Mouse (Mus musculus): ENCODE results near the gene Epb41l3. TPM values are rescaled to one million over a fixed set of nuclear protein-coding genes. Genes with fewer than 3 reads are reported as not detected.
"Not testable (repeated sequence)": the region's sequence is repeated elsewhere in the genome, so short reads cannot be mapped to it uniquely, and the experiment has no call there.

Epb41l3 gene
- total RNA-seq, 2 experiments from 2014 or later: 55.1 to 58.5 TPM

DNA sequence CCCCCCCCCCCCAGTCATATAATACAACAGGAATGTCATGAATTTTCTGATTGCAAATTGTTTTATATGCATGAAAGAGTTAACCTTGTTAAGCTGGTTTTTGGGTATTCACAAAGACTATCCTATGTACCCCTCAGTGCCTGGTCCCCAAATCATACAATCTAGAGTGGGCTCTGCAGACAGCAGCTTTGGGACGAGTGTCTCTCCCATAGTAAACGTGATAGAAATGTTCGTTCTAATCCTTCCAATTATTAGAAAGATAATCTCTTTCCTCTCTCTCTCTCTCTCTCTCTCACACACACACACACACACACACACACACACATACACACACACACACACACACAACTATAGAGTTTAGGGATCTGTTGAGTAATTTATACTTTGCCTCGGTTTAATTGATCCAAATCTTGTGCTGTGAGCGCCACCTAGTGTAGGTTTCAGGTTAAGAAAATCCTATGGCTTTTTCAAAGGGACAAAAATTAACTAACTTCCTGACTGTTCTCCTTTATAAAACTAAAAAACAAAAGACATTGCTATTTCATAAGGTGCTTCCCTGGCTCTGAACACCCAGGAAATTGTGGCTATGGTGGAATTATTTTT, 30.4 kb downstream of the Epb41l3 start:
- DNase-seq: peak; percentile 63

GRCm38 (mm10) chr17:69109216-69109615, 33.7 kb downstream of the Epb41l3 start:
- no peak for DNase-seq

- DNase-seq: no peak
These were observed 36.7 kb downstream of the Epb41l3 start for GRCm38 (mm10) chr17:69112232-69112631.

GRCm38 (mm10) chr17:69119183-69119582, 43.7 kb downstream of the Epb41l3 start:
- DNase-seq: no peak

DNA sequence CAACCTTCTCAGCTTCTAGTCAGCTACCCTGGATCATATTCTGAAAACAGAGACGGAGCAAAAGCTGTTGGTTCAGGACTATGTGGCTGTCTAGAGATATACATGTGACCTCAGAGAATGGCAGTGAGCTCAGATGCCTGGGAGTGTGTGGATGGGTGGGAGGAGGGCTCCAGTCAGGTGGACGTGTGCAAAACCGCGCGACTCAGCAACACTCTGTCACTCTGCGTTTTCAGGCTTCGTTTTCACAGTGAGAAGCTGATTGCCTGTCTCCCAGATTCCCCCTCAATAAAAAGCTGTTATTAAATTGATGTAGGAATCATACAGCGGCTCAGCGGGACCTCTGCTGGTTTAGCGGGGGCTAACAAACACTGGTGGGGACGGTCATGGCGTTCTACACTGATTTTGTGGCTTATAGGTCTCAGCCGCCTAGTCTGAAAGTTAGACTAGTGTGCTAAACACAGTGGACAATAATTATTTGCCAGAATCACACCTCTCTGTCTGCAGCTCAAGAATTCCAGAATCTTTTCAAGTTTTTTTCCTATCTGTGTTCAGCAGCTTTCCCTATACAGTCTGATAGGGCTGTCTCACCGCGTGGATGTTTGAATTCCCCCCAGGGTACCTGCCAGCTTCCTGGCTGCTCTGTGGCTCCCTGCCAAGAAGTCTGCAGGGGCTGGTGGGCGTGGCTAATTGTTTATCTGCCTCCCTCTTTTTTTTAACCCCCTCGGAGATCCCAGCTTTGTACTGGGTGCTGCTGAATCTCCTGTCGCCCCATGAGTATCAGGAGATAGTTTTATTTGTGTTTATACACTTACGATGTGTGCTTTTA, 45.3 kb downstream of the Epb41l3 start:
- DNase-seq: peak; percentile 59

DNA sequence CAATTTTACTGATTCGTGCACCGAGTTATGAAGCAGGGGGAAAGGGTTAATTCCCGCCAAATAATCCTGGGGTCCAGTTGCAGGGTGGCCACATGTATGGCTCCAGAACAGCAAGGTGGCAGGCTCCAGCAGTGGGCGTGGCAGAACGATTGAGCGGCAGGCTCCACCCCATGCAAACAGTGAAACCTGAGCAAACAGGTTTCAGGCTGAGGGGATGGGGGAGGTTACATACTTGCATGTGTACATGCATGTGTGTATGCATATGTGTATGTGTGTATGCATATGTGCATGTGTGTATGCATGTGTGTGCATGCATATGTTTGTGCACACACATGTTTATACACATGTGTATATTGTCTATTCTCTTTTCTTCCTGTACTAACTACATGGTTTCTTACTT, 46.9 kb downstream of the Epb41l3 start:
- DNase-seq: not testable (repeated sequence)

- no peak for DNase-seq
These were observed 52.0 kb downstream of the Epb41l3 start for GRCm38 (mm10) chr17:69127436-69127835.

- no peak for DNase-seq
These were observed 52.5 kb downstream of the Epb41l3 start for GRCm38 (mm10) chr17:69127981-69128380.

- DNase-seq: no peak
These were observed 54.0 kb downstream of the Epb41l3 start for GRCm38 (mm10) chr17:69129434-69129833.

- no peak for DNase-seq
These were observed 67.5 kb downstream of the Epb41l3 start for GRCm38 (mm10) chr17:69143017-69143416.

DNA sequence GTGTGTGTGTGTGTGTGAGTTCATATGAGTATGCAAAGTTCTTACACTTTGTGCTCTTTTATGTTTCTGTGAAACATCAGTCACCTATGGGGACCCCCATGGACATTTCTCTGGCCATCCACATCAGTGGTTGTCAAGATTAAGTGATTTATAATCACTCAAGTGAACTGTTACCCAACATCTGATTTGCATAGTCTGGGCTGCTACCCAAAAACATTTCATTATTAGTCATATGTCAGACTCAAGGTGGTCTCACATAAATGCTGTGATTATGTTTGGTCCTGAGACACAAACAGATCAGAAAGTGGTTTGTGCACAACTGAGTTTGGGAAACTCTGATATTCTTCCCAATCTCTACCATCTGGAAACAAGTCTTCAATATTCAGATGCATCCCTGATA, 75.3 kb downstream of the Epb41l3 start:
- DNase-seq: no peak

DNA sequence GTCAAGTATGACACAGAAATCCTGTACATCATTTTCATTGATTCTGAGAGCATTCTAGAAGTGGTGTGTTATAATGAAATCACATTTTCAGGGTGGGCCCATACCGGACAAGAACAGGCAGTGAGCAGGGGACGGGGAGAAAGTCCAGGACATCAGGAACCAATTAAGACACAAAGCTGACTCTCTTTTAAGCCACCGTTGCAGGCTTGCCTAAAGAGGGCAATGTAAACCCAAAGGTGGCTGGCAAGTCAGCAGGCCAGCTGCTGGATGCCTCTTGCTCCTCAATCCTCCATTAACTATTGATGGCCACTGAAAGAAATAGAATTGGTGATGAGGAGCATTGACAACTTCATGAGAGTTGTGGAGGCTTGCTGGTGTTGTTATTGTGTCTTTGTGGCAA, 75.8 kb downstream of the Epb41l3 start:
- peak; percentile 12 for DNase-seq

- DNase-seq: no peak
These were observed 79.6 kb downstream of the Epb41l3 start for GRCm38 (mm10) chr17:69155034-69155433.

GRCm38 (mm10) chr17:69156522-69157100, 81.1 kb downstream of the Epb41l3 start:
- DNase-seq: peak; percentile 68

DNA sequence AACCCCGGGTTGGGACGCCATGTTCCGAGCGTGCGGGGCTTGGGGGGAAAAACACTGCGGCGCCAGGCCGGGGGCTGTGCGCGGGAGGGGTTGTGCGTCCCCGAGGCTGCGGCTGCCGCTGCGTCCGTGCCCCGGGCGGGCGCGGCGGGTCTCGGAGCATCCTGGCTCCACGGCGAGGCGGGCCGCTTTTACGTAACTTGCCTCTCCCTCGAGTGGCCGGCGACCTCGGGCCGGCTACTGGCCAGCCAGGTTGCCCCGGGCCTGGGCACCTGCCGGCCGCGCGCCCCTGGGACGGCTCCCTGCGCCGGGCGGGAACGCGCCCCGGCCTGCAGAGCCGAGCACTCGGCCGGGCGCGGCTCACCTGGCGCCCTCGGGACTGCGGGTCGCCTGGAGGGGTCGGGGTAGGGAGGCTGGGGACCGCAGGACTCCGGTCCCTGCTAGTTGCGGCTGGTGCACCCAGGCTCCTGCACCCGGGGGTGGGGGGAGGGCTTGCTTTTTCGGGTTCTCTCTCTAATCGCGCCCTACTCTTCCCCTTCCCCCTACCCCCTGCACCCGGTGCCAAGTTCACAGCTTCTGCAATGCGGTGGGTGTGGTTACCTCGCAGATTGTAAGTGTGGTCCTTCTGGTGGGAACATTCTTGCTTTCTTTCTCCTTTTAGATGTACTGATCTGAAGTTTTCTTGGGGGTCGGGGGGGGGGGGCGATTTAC, 81.8 kb downstream of the Epb41l3 start:
- DNase-seq: peak; percentile 39

DNA sequence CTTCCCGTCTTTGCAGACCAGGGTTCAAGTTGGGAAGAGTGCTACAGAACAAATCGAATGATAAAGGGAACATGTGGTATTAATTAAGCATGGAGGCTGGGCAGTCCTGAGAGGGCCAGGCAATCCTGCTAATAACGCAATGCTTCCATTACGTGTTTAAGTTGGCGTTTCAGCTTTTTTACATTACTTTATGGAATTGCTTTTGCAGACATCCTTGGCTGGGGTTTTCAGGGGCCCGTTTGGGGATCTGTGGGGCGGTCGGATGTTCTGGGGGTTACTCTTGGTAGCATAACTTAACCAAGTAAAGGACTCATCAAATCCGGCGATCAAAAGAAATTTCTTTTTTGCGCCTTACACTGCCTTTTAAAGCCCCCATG, 82.3 kb downstream of the Epb41l3 start:
- no peak for DNase-seq

DNA sequence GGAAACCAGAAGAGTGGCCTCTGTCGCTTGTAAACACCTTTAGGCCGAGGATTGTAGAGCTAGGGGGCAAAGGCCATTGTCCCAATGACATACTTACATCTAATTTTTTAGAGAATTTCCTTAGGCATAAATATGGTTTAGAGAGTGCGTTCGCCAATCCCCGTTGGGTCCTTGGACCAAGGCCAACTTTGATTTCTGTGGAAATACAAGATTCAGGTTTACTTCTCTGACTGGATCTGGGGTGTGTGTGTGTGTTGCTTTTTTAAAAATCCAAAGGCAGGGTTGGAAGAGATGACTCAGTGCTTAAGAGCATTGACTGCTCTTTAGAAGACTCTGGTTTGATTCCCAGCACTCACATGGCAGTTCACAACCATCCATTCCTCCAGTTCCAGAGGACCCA, 83.2 kb downstream of the Epb41l3 start:
- DNase-seq: no peak

- DNase-seq: no peak
These were observed 87.2 kb downstream of the Epb41l3 start for GRCm38 (mm10) chr17:69162731-69163130.

- no peak for DNase-seq
These were observed 101.5 kb downstream of the Epb41l3 start for GRCm38 (mm10) chr17:69176949-69177501.

- no peak for DNase-seq
These were observed 102.5 kb downstream of the Epb41l3 start for GRCm38 (mm10) chr17:69177954-69178353.

DNA sequence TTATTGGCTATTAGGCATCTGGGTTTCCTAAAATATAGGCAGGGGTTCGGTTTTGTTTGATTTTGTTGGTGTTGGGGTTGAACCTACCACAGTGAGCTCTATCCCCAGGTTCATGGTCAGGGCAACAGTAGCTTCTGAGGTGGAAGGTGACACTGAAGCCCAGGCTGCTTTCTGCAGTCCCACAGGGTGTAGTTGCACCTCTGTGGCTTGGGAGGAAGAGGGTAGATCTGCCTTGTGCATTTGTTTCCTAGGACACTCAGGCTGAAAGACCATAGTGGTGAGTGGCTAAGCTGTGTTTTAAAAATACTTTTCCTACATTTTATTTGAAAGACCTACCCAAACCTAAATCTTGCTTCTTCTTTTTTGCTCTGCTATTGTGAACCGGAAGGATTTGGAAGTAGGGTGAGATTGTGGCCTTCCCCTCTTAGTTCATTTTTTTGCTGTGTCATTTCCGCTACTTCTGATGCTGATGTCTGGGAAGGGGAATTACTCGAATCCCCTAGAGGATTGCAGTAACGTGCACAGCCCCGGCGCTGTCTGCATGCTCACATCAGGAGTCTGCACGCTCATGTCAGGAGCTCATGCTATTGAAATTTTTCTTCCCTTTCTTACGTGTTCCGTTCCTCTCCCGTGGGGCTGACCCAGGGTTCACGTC, 105.5 kb downstream of the Epb41l3 start:
- DNase-seq: peak; percentile 59
